Mouse (Mus musculus) megakaryocyte, embryonic 14.5 days (primary cell): ENCODE results near the gene Taco1.

Source experiments
- FLI1 ChIP-seq: IDR thresholded peaks from 2 replicates; pipeline ENCODE4 v1.6.1; 2012; ENCODE audit warnings: low read length, inconsistent platforms, mixed read lengths
- GATA1 ChIP-seq: IDR thresholded peaks from 3 replicates; pipeline ENCODE4 v1.6.1; 2012; ENCODE audit warnings: mixed read lengths, low read length, inconsistent platforms, borderline replicate concordance

DNA sequence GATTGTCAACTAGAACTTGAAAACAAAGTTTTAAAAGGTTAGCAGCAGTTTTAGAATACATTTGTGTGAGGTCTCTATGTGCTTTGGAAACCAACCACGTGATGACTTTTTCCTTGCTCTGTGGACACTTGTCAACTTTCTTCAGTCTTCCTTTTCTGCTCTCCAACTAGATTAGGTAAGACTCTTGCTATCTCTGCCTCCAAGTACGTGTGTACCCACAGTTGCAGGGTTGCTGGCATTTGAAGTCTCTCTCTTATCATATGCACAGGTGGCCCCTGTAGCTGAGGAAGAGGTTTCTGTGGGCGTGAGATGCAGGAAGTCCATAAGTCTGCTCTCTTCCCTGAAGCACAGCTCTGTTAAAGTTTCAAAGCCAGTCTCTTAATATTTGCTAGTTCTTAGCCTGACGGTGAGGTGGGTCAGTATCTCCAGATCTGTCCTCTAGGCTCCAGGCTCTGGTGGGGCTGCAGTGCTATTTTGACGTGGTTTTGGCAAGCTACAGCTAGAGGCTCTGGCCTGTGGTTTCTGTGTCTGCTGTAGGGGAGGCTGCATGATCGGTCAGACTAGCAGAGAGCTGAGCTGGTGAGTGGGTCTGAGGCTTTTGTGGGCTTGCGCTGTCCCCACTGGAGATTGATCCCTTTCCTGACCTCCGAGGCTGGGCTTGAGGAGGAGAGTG lies 8.9 kb upstream of the Taco1 start:
- no peak for TF ChIP-seq GATA1
- no peak for TF ChIP-seq FLI1
